Mouse (Mus musculus) ES-E14 (cell line): Measurements from ENCODE around the gene Icmt. TPM values are rescaled to one million over a fixed set of nuclear protein-coding genes. Genes with fewer than 3 reads are reported as not detected.

Experiments
- DNase-seq: peaks from one replicate; pipeline ENCODE4 v3.0.0-alpha.2; 2013; ENCODE audit warnings: low read depth, low spot score
- H3K27ac ChIP-seq: 2 replicates; pipeline ENCODE4 v1.5.1; 2012; ENCODE audit warnings: low read depth, mild to moderate bottlenecking, low read length, moderate library complexity, mixed read lengths; ENCODE audit not compliant: poor library complexity, insufficient read depth, severe bottlenecking
- H3K36me3 ChIP-seq: 2 replicates; pipeline ENCODE4 v1.6.1; 2012; ENCODE audit warnings: mild to moderate bottlenecking, low read length, moderate library complexity, mixed read lengths; ENCODE audit not compliant: control insufficient read depth, poor library complexity, insufficient read depth, severe bottlenecking
- H3K4me1 ChIP-seq, 2 experiments: fragments of 150-350 bp in 1 of 2; sonication (generic) in 1 of 2; 2 replicates each; pipeline ENCODE4 v1.6.1; 2012; ENCODE audit warnings: low read length in 2 of 2, mild to moderate bottlenecking in 1 of 2, mixed read lengths in 1 of 2; ENCODE audit not compliant: control insufficient read depth in 2 of 2, insufficient read depth in 2 of 2, poor library complexity in 1 of 2
- H3K4me3 ChIP-seq, 2 experiments: fragments of 150-350 bp in 1 of 2; sonication (generic) in 1 of 2; 2 replicates each; pipeline ENCODE4 v1.5.1; 2012; ENCODE audit warnings: low read length in 2 of 2, low read depth in 1 of 2, mild to moderate bottlenecking in 1 of 2, mixed read lengths in 1 of 2; ENCODE audit not compliant: insufficient read depth in 1 of 2, poor library complexity in 1 of 2, severe bottlenecking in 1 of 2
- H3K9ac ChIP-seq: 2 replicates; pipeline ENCODE4 v1.6.1; 2012; ENCODE audit warnings: low read depth, mild to moderate bottlenecking, low read length, mixed read lengths; ENCODE audit not compliant: poor library complexity, insufficient read depth, severe bottlenecking
- H3K9me3 ChIP-seq: fragments of 150-350 bp; sonication (generic); 2 replicates; pipeline ENCODE4 v1.6.1; 2012; ENCODE audit warnings: low read depth, mild to moderate bottlenecking, low read length; ENCODE audit not compliant: control insufficient read depth, insufficient read depth
- CHD2 ChIP-seq: IDR thresholded peaks from 2 replicates; pipeline ENCODE4 v1.6.1; 2014; ENCODE audit warnings: mild to moderate bottlenecking, low read depth, low read length, inconsistent platforms
- HCFC1 ChIP-seq: IDR thresholded peaks from 2 replicates; pipeline ENCODE4 v1.6.1; 2012; ENCODE audit warnings: low read length, inconsistent platforms, borderline replicate concordance; ENCODE audit not compliant: insufficient read depth
- MAFK ChIP-seq: IDR thresholded peaks from 2 replicates; pipeline ENCODE4 v1.6.1; 2014; ENCODE audit warnings: mild to moderate bottlenecking, low read depth, low read length, inconsistent platforms; ENCODE audit not compliant: insufficient read depth
- ZC3H11A ChIP-seq: IDR thresholded peaks from 2 replicates; pipeline ENCODE4 v1.6.1; 2012; ENCODE audit warnings: low read depth, mild to moderate bottlenecking, inconsistent platforms, low read length, borderline replicate concordance
- ZNF384 ChIP-seq: IDR thresholded peaks from 2 replicates; pipeline ENCODE4 v1.6.1; 2012; ENCODE audit warnings: low read depth, low read length, inconsistent platforms
- in situ Hi-C, 2 experiments: fragments of 600-800 bp; cut with MboI; formaldehyde crosslinking; loops; one replicate each; pipeline ENCODE4 v1.15.1; 2025; ENCODE audit warnings: low sequenced_read_pairs in 2 of 2, inconsistent platforms in 1 of 2; ENCODE audit not compliant: unreplicated experiment in 2 of 2
- total RNA-seq: library from RNA; depleted of rRNA; stranded (reverse); fragments of 300-350 nt; gene quantifications from 2 replicates; pipeline ENCODE4 v1.2.3, GENCODE M21; 2012

The Icmt gene
- total RNA-seq, 1 experiment = 47.7 TPM

DNA sequence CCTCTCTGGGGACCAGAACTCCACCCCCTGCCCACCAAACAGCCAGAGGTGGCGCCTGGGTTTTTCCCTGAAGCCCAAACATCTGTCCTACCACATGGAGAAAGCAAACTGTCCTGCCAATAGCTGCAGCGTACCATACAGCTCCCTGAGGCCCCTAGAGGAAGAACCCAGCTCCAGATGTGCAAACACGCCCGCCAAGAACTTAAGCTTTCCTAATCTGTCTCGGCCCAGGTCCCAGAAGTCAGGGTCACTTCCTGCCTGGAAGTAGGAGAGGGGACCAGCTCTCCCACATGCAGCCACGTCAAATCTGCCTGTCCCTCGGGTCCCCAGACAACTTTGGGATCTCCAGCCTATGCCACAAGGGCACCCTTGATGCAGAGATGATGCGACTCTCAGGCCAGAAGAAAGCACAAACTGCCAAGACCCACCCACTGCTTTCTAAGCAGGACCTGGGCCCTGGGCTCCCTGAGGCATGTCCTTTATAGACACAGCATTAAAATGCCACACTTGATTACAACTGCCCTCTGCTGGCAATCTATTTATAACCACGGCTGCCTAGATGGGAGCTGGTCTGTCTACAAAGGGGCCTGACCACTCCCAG, 24.5 kb upstream of the Icmt start:
- H3K27ac ChIP-seq = no peak overlapping the region
- H3K4me1 ChIP-seq = peaks cover 0 to 14% of the 10 kb centered on the region in 2 experiments; a peak in 1 of 4 replicates

DNA sequence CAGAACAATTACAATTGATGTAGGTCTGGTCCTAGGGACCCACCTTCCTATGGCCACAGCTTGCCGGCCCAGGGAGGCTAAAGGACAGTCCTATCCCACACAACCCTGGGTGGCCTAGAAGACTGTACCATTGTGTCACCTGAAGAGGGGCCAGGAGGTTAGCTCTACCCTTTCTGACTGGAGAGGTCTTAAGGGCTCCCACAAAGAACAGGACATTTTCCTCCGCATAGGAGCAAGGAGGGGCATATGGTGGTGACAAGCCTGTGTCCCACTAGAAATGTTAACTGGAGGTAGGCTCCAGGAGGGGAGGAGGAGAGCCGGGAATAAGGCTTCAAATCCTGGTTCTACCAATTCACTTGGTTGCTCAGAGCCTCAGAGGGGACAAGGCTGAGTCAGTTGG, 23.8 kb upstream of the Icmt start:
- no peak overlapping the region for H3K9ac ChIP-seq
- no peak for TF ChIP-seq ZC3H11A
- TF ChIP-seq MAFK = no peak
- no peak for TF ChIP-seq HCFC1
- TF ChIP-seq CHD2 = no peak
- TF ChIP-seq ZNF384 = no peak
- H3K4me3 ChIP-seq = peak overlapping the region; percentile 68 to 81; a peak in 1 of 4 replicates
- H3K36me3 ChIP-seq = peaks cover 2% of the 10 kb centered on the region; the same call in 1 of the 2 replicates
- H3K9me3 ChIP-seq = no peaks in the 10 kb centered on the region
- peaks cover 0 to 14% of the 10 kb centered on the region in 2 experiments; a peak in 1 of 4 replicates for H3K4me1 ChIP-seq
- no peak for DNase-seq
- no peak overlapping the region for H3K27ac ChIP-seq
- in situ Hi-C loops = no loop called here

More for the DNA sequence above, 24.5 kb upstream of the Icmt start:
- H3K4me3 ChIP-seq = no peak overlapping the region
- peaks cover 6% of the 10 kb centered on the region; the same call in 1 of the 2 replicates for H3K36me3 ChIP-seq
- DNase-seq = no peak
- no peak for TF ChIP-seq MAFK
- no peak for TF ChIP-seq ZNF384
- no peak for TF ChIP-seq HCFC1
- TF ChIP-seq CHD2 = no peak
- no peak for TF ChIP-seq ZC3H11A
- H3K9ac ChIP-seq = no peak overlapping the region
- in situ Hi-C loops = no loop called here
- no peaks in the 10 kb centered on the region for H3K9me3 ChIP-seq

DNA sequence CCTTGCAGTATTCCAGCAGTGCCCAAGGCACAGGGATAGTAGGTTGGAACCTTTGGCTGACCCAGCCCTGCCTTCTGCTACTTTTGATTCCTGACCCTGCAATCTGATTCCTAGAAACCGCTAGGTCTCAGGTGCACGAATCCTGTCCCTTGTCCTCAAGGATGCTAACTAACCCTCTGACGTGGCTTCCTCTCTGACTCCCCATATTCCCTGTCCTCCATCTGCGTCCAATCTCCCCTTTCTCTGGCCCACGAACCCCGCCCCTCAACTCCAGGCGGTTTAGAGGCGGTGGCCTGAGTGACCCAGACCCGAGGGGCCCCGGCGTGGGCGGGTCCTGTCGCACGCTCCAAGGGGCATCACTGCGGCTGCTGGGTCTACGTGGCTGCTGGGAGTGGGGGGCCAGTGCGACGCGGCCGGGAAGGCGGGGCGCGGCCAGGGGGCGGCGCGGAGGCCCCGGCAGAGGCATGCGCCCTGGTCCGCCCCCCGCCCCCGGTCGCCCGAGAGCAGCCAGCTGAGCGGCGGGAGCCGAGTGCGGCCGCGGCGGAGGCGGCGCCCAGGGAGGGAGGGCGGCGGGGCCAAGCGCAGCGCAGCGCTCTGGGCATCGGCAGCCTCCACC, 23.3 kb upstream of the Icmt start, which contains the start of gene Gpr153:
Gene Gpr153, plus strand, starts transcription at position 612 of the 616 bp plus-strand sequence.
- no peak for TF ChIP-seq CHD2
- no peak for TF ChIP-seq HCFC1
- TF ChIP-seq ZC3H11A = no peak
- no peak for TF ChIP-seq MAFK
- no peak for TF ChIP-seq ZNF384
- DNase-seq = no peak
- Histone ChIP-seq H3K9me3 (no peaks in the 10 kb centered on the region), H3K27ac (no peak within 1 kb of the TSS), H3K9ac (peak within 1 kb of the TSS; percentile 69), H3K4me3 (peak within 1 kb of the TSS; percentile 68 to 81), H3K36me3 (no peaks in the 10 kb centered on the region), H3K4me1 (peaks cover 0 to 14% of the 10 kb centered on the region in 2 experiments; a peak in 1 of 4 replicates)
- in situ Hi-C loops = no loop called here

DNA sequence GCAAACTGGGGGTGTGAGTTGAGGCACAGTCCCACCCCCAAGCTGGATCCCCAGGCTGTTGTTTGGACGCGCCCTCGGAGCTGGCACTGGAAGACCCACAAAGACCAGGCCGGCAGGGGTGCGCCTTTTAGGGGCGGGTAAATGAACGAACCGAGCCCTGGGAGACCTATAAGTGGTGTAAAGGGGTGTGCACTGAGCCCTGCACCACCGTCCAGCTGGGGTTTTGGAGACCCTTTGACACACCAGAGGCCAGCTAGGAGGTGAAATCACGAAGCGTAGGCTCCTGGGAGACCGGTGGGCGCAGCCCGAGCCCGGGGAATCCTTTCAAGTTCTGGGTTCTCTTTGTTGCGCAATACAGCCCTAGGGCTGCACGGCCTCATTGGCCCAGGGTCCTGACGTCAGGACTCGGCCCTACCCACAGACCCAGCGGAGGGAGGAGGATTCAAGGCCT, 22.3 kb upstream of the Icmt start:
- peak; percentile 51 for DNase-seq

More for the DNA sequence above, 22.3 kb upstream of the Icmt start:
- in situ Hi-C loops = no loop called here
- no peak overlapping the region for H3K27ac ChIP-seq
- H3K4me3 ChIP-seq = peak overlapping the region; percentile 68 to 81
- H3K36me3 ChIP-seq = no peaks in the 10 kb centered on the region
- peak overlapping the region; percentile 69 for H3K9ac ChIP-seq
- H3K4me1 ChIP-seq = peaks cover 0 to 13% of the 10 kb centered on the region in 2 experiments; a peak in 1 of 4 replicates
- TF ChIP-seq ZC3H11A (no peak), CHD2 (no peak), MAFK (no peak), ZNF384 (no peak), HCFC1 (no peak)
- no peaks in the 10 kb centered on the region for H3K9me3 ChIP-seq
